Mouse (Mus musculus) small intestine, adult 2 months (tissue): ENCODE data around the gene Eddm3b. TPM values are rescaled to one million over a fixed set of nuclear protein-coding genes. Genes with fewer than 3 reads are reported as not detected.
"Not testable (repeated sequence)": the region's sequence is repeated elsewhere in the genome, so short reads cannot be mapped to it uniquely, and the experiment has no call there.

Source experiments
- H3K27ac ChIP-seq: fragments of 200-500 bp; 2 replicates; pipeline ENCODE4 v1.5.1; 2012; ENCODE audit warnings: low read depth, low read length, control low read depth, inconsistent platforms; ENCODE audit not compliant: insufficient read depth
- H3K27me3 ChIP-seq: fragments of 200-500 bp; 2 replicates; pipeline ENCODE4 v1.6.1; 2012; ENCODE audit warnings: mild to moderate bottlenecking, moderate library complexity, low read length, inconsistent platforms; ENCODE audit not compliant: control insufficient read depth, insufficient read depth
- H3K36me3 ChIP-seq: fragments of 200-500 bp; 2 replicates; pipeline ENCODE4 v1.6.1; 2012; ENCODE audit warnings: mild to moderate bottlenecking, low read length, control low read depth, inconsistent platforms; ENCODE audit not compliant: control insufficient read depth, insufficient read depth
- H3K4me1 ChIP-seq: fragments of 200-500 bp; 2 replicates; pipeline ENCODE4 v1.6.1; 2012; ENCODE audit warnings: low read length, inconsistent platforms, mixed read lengths; ENCODE audit not compliant: control insufficient read depth, insufficient read depth, insufficient read length
- H3K4me3 ChIP-seq: fragments of 200-500 bp; 2 replicates; pipeline ENCODE4 v1.5.1; 2012; ENCODE audit warnings: low read depth, mild to moderate bottlenecking, control low read depth, inconsistent platforms, low read length, moderate library complexity
- CTCF ChIP-seq: fragments of 200-500 bp; IDR thresholded peaks from 2 replicates; pipeline ENCODE4 v1.5.1; 2012; ENCODE audit warnings: low read depth, mild to moderate bottlenecking, control low read depth, inconsistent platforms, low read length, moderate library complexity, mixed read lengths; ENCODE audit not compliant: insufficient replicate concordance, insufficient read length; ENCODE audit errors: extremely low read depth
- POLR2A ChIP-seq: fragments of 200-500 bp; IDR thresholded peaks from 2 replicates; pipeline ENCODE4 v1.6.1; 2012; ENCODE audit warnings: low read depth, mild to moderate bottlenecking, control low read depth, inconsistent platforms, low read length, moderate library complexity
- WGBS: fragments of 180-500 bp; shearing (Covaris S2); methylation state at CpG from one replicate; pipeline ENCODE4 v1.1.7; 2018; 5-methylcytosine and 5-hydroxymethylcytosine counted together
- polyA plus RNA-seq: library from polyadenylated mRNA; depleted of rRNA; stranded (reverse); fragments of >200 nt; gene quantifications from 2 replicates; pipeline ENCODE4 v1.2.3, GENCODE M21; 2012

The Eddm3b gene
- polyA plus RNA-seq, 1 experiment, result not detected

DNA sequence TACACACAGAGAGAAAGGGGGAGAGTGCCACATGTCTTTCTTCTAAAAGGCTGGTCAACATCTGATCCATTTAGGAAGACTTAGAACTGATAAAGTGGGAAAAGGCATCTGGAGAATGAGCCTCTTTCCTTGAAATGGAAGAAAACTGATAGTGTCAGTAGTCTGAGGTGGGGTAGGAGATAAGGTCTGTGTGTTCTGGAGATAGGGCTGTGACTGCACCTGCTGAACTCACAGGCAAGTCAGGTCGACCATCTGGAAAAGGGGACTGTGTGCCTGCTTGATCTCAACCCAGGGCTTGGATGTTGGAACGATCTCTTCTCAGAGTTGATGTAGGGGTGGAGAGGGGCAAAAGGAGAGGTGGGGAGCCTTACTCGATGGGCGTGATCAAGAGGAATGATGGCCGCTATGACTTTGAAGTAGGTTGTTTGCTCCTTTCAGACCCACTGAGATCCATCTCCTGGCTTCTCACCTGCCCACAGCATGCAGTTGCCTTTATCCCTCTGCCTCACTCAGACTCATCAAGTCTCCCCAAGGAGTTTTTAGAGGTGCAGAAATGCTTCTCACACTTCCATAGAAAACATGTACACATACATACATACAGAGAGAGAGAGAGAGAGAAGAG, 38.1 kb downstream of the Eddm3b start:
- TF ChIP-seq POLR2A (no peak), CTCF (no peak)
- Histone ChIP-seq H3K27me3 (no peaks in the 10 kb centered on the region), H3K4me1 (peaks cover 26% of the 10 kb centered on the region; the same call in 1 of the 2 replicates), H3K4me3 (no peak overlapping the region), H3K27ac (no peak overlapping the region), H3K36me3 (no peaks in the 10 kb centered on the region)
- 17% methylated on average over 5 of the region's 5 CpGs for WGBS

DNA sequence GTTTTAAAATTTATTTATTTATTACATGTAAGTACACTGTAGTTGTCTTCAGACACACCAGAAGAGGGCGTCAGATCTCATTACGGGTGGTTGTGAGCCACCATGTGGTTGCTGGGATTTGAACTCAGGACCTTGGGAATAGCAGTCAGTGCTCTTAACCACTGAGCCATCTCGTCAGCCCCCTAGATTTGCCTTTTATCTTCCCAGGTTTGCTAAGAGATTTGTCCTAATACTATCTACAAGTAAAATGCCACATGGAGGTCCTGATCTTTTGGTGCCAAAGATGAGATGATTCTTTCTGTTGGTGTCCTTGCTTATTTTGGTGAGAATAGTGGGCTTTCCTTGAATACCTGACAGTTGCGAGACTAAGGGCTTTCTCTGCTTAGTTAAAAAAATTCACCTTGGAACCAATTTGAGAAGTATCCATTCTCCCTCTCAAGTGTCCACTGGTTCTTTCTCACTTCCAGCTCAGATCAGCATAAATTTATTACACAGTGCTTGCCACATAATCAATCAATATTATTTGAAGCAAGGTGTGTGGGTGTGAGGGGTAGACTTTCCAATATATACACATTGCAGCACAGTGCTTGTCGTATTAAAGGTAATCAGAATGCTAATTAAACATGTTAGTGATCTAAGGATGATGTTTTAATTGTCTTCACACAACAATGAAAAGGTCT, 42.0 kb downstream of the Eddm3b start:
- Histone ChIP-seq H3K27me3 (no peaks in the 10 kb centered on the region), H3K4me3 (no peak overlapping the region), H3K27ac (no peak overlapping the region), H3K36me3 (no peaks in the 10 kb centered on the region), H3K4me1 (peaks cover 5% of the 10 kb centered on the region; the same call in 1 of the 2 replicates)
- 84% methylated on average over 5 of the region's 5 CpGs for WGBS
- TF ChIP-seq CTCF (no peak), POLR2A (no peak)

DNA sequence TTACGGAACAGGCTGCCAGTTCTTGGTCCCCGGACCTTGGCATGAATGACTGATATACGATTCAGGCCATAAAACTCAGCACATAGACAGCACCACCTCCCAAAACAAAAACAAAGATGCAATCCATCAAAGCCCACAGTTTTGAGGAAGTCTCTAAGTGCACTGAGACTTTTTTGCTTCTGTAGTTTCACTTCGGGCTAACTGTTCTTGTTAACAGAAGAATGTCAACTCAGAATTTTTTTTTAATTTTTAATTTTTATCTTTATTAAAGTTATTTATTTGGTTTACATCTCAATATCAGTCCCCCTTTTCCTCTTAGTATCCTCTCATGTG, 42.5 kb downstream of the Eddm3b start:
- WGBS, result 29% methylated on average over 4 of the region's 4 CpGs
- H3K4me1 ChIP-seq, result peaks cover 5% of the 10 kb centered on the region; the same call in 1 of the 2 replicates
- H3K36me3 ChIP-seq, result no peaks in the 10 kb centered on the region
- no peaks in the 10 kb centered on the region for H3K27me3 ChIP-seq
- TF ChIP-seq POLR2A (no peak), CTCF (no peak)
- no peak overlapping the region for H3K27ac ChIP-seq
- no peak overlapping the region for H3K4me3 ChIP-seq

DNA sequence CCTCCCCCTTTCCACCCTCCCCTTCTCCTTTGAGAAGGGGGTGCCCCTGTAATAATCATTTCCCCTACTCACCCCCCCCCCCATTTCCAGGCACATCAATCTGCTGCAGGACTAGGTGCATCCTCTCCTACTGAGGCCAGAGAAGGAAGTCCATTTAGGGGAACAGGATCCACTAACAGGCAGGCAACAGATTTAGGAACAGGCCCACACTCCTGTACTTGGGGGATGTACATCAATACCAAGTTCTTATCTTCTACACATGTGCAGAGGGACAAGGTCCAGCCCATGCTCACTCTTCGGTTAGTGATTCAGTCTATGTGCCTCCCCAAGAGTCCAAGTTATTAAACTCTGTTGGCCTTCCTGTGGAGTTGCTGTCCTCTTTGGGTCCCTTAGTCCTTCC, 42.8 kb downstream of the Eddm3b start:
- 52% methylated on average over 1 of the region's 1 CpGs for WGBS
- H3K36me3 ChIP-seq, result no peaks in the 10 kb centered on the region
- TF ChIP-seq POLR2A (no peak), CTCF (no peak)

DNA sequence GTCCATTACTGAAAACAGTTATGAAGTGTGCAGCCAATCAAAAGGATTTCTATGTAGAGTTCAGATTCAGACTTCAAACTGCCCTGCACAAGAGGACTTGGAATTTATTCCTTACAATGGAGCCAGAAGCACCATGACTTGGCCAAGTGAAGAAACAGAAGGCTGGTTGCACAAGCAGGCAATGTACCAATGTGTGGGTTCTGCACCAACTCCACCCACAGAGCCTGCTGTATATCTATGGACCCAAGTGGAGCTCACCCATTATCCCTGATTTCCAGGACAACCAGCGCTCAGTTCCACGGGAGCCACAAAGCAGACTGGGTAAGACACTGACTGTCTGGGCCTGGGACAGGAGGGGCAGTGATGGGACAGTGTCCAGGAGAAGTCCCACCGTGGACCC, 47.8 kb downstream of the Eddm3b start, which contains the start of gene Rnase2b:
Gene Rnase2b, plus strand, starts transcription at position 285 of the 400 bp plus-strand sequence.
- WGBS, result 96% methylated on average over 3 of the region's 3 CpGs
- H3K27me3 ChIP-seq, result not testable (repeated sequence)

More for the DNA sequence above, 42.8 kb downstream of the Eddm3b start:
- H3K27me3 ChIP-seq, result no peaks in the 10 kb centered on the region
- no peak overlapping the region for H3K4me3 ChIP-seq
- H3K4me1 ChIP-seq, result peaks cover 5% of the 10 kb centered on the region; the same call in 1 of the 2 replicates
- H3K27ac ChIP-seq, result no peak overlapping the region

DNA sequence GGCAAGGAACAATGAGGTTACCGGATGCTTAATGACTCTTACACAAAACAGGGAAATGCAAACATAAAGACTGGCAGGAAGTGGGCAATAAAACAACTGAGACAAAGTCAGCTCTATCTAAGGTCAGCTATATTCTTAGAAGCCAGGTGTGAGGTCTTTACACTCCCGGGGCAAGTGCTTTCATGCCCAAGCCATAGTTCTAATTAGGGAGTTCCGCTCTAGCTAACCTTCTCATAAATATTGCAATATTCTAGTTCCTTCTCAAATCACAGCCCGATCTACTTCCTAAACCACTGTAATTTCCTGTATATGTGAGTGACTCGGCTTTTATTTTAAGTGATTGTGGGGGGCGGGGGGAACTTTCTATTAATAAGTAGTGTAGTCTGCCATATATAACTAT, 49.1 kb downstream of the Eddm3b start:
- peaks cover 18% of the 10 kb centered on the region; the same call in 1 of the 2 replicates for H3K4me1 ChIP-seq
- H3K36me3 ChIP-seq, H3K27me3 ChIP-seq, H3K27ac ChIP-seq, H3K4me3 ChIP-seq: not testable (repeated sequence)
- WGBS, result 70% methylated on average over 6 of the region's 6 CpGs

More for the DNA sequence above, 47.8 kb downstream of the Eddm3b start, which contains the start of gene Rnase2b:
- peaks cover 18% of the 10 kb centered on the region; the same call in 1 of the 2 replicates for H3K4me1 ChIP-seq
- not testable (repeated sequence) for H3K36me3 ChIP-seq, H3K4me3 ChIP-seq, H3K27ac ChIP-seq

DNA sequence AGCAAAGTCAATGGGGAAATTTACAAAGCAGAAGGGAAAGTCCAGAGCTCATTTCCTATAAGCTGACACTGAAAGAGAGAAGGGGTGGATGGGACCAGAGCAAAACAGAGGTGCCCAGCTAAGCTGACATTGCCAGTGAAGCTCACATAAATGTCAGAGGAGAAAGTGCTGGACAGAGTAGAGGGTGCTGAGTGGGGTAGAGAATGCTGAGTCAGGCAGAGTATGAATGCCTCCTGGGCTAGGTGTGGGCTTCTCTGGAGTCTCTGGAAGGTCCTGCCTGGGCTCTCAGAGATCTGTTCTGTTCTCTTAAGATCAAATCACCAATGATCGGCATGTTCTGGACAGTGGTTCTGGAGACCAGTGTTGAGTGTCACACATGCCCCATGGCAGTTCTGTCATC, 51.2 kb downstream of the Eddm3b start:
- H3K27ac ChIP-seq, result 0 out of 2 replicates have a peak overlapping the region, but pooled peaks have one; percentile 16
- WGBS, result 91% methylated on average over 1 of the region's 1 CpGs
- H3K4me3 ChIP-seq, result no peak overlapping the region
- TF ChIP-seq CTCF, result no peak
- no peak for TF ChIP-seq POLR2A
- peaks cover 18% of the 10 kb centered on the region; the same call in 1 of the 2 replicates for H3K4me1 ChIP-seq
- H3K27me3 ChIP-seq, result no peaks in the 10 kb centered on the region
- no peaks in the 10 kb centered on the region for H3K36me3 ChIP-seq
